Mouse (Mus musculus) neural tube, embryonic 13.5 days (tissue): ENCODE measurements around the gene Nipal1. TPM values are rescaled to one million over a fixed set of nuclear protein-coding genes. Genes with fewer than 3 reads are reported as not detected.

Experiments
- ATAC-seq: fragments of 200-750 bp; cut with Nextera tagmentation; 2 replicates; pipeline ENCODE4 v1.8.0; 2017; ENCODE audit warnings: low read depth, mild to moderate bottlenecking, moderate TSS enrichment, moderate library complexity
- H3K27ac ChIP-seq: fragments of 300-500 bp; sonication (generic); replicated peaks from 2 replicates; pipeline ENCODE4 v1.5.1; 2015; ENCODE audit warnings: moderate library complexity, mild to moderate bottlenecking, inconsistent platforms
- H3K27me3 ChIP-seq: fragments of 300-500 bp; sonication (generic); 2 replicates; pipeline ENCODE4 v1.6.1; 2015; ENCODE audit warnings: mild to moderate bottlenecking, inconsistent platforms
- H3K36me3 ChIP-seq: fragments of 300-500 bp; sonication (generic); 2 replicates; pipeline ENCODE4 v1.6.1; 2015; ENCODE audit warnings: mild to moderate bottlenecking, inconsistent platforms
- H3K4me1 ChIP-seq: fragments of 300-500 bp; sonication (generic); replicated peaks from 2 replicates; pipeline ENCODE4 v1.6.1; 2015; ENCODE audit warnings: inconsistent platforms
- H3K4me2 ChIP-seq: fragments of 300-500 bp; sonication (generic); 2 replicates; pipeline ENCODE4 v1.6.1; 2015; ENCODE audit warnings: inconsistent platforms, mild to moderate bottlenecking, moderate library complexity
- H3K4me3 ChIP-seq: fragments of 300-500 bp; sonication (generic); 2 replicates; pipeline ENCODE4 v1.5.1; 2015; ENCODE audit warnings: mild to moderate bottlenecking, inconsistent platforms
- H3K9ac ChIP-seq: fragments of 300-500 bp; sonication (generic); 2 replicates; pipeline ENCODE4 v1.6.1; 2015; ENCODE audit warnings: moderate library complexity, mild to moderate bottlenecking, inconsistent platforms
- H3K9me3 ChIP-seq: fragments of 300-500 bp; sonication (generic); 2 replicates; pipeline ENCODE4 v1.6.1; 2016; ENCODE audit warnings: inconsistent platforms
- WGBS: fragments of 180-500 bp; shearing (Covaris S2); methylation state at CpG from one replicate; pipeline ENCODE4 v1.1.7; 2015; 5-methylcytosine and 5-hydroxymethylcytosine counted together
- polyA plus RNA-seq: library from polyadenylated mRNA; unstranded; fragments of >200 nt; fragmentation: Nextera tagmentation; extraction: Ambion mirVana; gene quantifications from 2 replicates; pipeline ENCODE4 v1.2.1, GENCODE M21; 2015

Nipal1 gene
- polyA plus RNA-seq, result 1.2 and 1.9 TPM in 2 replicates

GRCm38 (mm10) chr5:72647418-72647907, at the start of gene Nipal1:
Gene Nipal1 (plus strand): TSS chr5:72647795.
- Histone ChIP-seq H3K27me3 (peaks cover 53% of the 10 kb centered on the region), H3K9me3 (no peaks in the 10 kb centered on the region), H3K36me3 (no peaks in the 10 kb centered on the region), H3K4me3 (peak within 1 kb of the TSS; percentile 46), H3K4me2 (peak within 1 kb of the TSS; percentile 86), H3K27ac (no peak within 1 kb of the TSS), H3K9ac (peak within 1 kb of the TSS; percentile 62), H3K4me1 (peaks cover 16% of the 10 kb centered on the region)
- ATAC-seq, result peak; percentile 92
- 0% methylated on average over 25 of the region's 25 CpGs for WGBS

- WGBS, result 17% methylated on average over 5 of the region's 5 CpGs
Observed at GRCm38 (mm10) chr5:72601006-72601405, 46.6 kb upstream of the Nipal1 start.

DNA sequence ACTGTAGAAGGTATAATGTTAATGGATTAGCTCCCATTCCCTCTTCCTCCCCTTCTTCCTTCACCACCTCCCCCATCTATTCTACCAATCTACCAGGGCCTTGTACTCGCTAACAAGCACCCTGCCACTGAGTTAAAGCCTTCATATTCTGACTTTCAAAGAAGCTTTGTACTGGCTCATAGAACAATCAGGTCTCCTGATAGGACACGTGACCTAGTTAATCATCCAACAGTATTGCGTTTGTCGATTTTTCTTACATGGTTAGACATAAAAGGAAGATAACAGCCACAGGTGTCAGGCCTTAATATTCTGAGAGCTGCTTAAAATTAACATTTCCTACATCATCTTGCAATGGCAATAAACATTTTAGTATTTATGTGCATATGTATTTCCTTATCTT, 44.5 kb upstream of the Nipal1 start:
- no peak overlapping the region for H3K27ac ChIP-seq
- no peak overlapping the region for H3K4me3 ChIP-seq
- WGBS, result 92% methylated on average over 4 of the region's 4 CpGs
- H3K9ac ChIP-seq, result no peak overlapping the region
- H3K9me3 ChIP-seq, result no peaks in the 10 kb centered on the region
- no peaks in the 10 kb centered on the region for H3K36me3 ChIP-seq
- no peaks in the 10 kb centered on the region for H3K4me1 ChIP-seq
- H3K27me3 ChIP-seq, result no peaks in the 10 kb centered on the region
- ATAC-seq, result no peak
- no peak overlapping the region for H3K4me2 ChIP-seq

More at GRCm38 (mm10) chr5:72601006-72601405, 46.6 kb upstream of the Nipal1 start:
- Histone ChIP-seq H3K4me1 (no peaks in the 10 kb centered on the region), H3K27ac (no peak overlapping the region), H3K27me3 (no peaks in the 10 kb centered on the region), H3K4me3 (no peak overlapping the region), H3K4me2 (no peak overlapping the region), H3K36me3 (no peaks in the 10 kb centered on the region), H3K9ac (no peak overlapping the region), H3K9me3 (no peaks in the 10 kb centered on the region)
- ATAC-seq, result no peak

- H3K4me3 ChIP-seq, result no peak overlapping the region
- no peaks in the 10 kb centered on the region for H3K4me1 ChIP-seq
- 82% methylated on average over 4 of the region's 4 CpGs for WGBS
- H3K27me3 ChIP-seq, result no peaks in the 10 kb centered on the region
- H3K36me3 ChIP-seq, result no peaks in the 10 kb centered on the region
- H3K4me2 ChIP-seq, result no peak overlapping the region
- no peak for ATAC-seq
- H3K9ac ChIP-seq, result no peak overlapping the region
- no peaks in the 10 kb centered on the region for H3K9me3 ChIP-seq
- H3K27ac ChIP-seq, result no peak overlapping the region
Observed at GRCm38 (mm10) chr5:72617413-72617812, 30.2 kb upstream of the Nipal1 start.

- Histone ChIP-seq H3K27me3 (no peaks in the 10 kb centered on the region), H3K9ac (no peak overlapping the region), H3K4me2 (no peak overlapping the region), H3K9me3 (no peaks in the 10 kb centered on the region), H3K4me3 (no peak overlapping the region), H3K27ac (no peak overlapping the region), H3K36me3 (no peaks in the 10 kb centered on the region), H3K4me1 (no peaks in the 10 kb centered on the region)
- no peak for ATAC-seq
- 96% methylated on average over 1 of the region's 1 CpGs for WGBS
Observed at GRCm38 (mm10) chr5:72621022-72621421, 26.6 kb upstream of the Nipal1 start.

GRCm38 (mm10) chr5:72630026-72630425, 17.6 kb upstream of the Nipal1 start:
- no peak for ATAC-seq
- H3K4me1 ChIP-seq, result no peaks in the 10 kb centered on the region
- 92% methylated on average over 6 of the region's 6 CpGs for WGBS

GRCm38 (mm10) chr5:72634791-72635271, 12.8 kb upstream of the Nipal1 start:
- Histone ChIP-seq H3K27ac (no peak overlapping the region), H3K9me3 (no peaks in the 10 kb centered on the region), H3K4me2 (no peak overlapping the region), H3K4me3 (no peak overlapping the region), H3K4me1 (no peaks in the 10 kb centered on the region), H3K9ac (no peak overlapping the region), H3K36me3 (no peaks in the 10 kb centered on the region), H3K27me3 (no peaks in the 10 kb centered on the region)
- whole genome bisulfite sequencing, result 87% methylated on average over 9 of the region's 9 CpGs
- ATAC-seq, result no peak

More at GRCm38 (mm10) chr5:72630026-72630425, 17.6 kb upstream of the Nipal1 start:
- Histone ChIP-seq H3K9me3 (no peaks in the 10 kb centered on the region), H3K27ac (no peak overlapping the region), H3K4me2 (no peak overlapping the region), H3K9ac (no peak overlapping the region), H3K4me3 (no peak overlapping the region), H3K27me3 (no peaks in the 10 kb centered on the region), H3K36me3 (no peaks in the 10 kb centered on the region)

GRCm38 (mm10) chr5:72636122-72636521, 11.5 kb upstream of the Nipal1 start:
- no peak overlapping the region for H3K9ac ChIP-seq
- H3K4me3 ChIP-seq, result no peak overlapping the region
- no peaks in the 10 kb centered on the region for H3K9me3 ChIP-seq
- no peak overlapping the region for H3K4me2 ChIP-seq
- no peaks in the 10 kb centered on the region for H3K27me3 ChIP-seq
- H3K27ac ChIP-seq, result no peak overlapping the region
- no peak for ATAC-seq
- 65% methylated on average over 3 of the region's 3 CpGs for WGBS
- no peaks in the 10 kb centered on the region for H3K36me3 ChIP-seq
- H3K4me1 ChIP-seq, result no peaks in the 10 kb centered on the region

- Histone ChIP-seq H3K4me1 (no peaks in the 10 kb centered on the region), H3K4me3 (no peak overlapping the region), H3K9me3 (no peaks in the 10 kb centered on the region), H3K27me3 (no peaks in the 10 kb centered on the region), H3K36me3 (no peaks in the 10 kb centered on the region), H3K4me2 (no peak overlapping the region), H3K27ac (no peak overlapping the region), H3K9ac (no peak overlapping the region)
- WGBS, result 85% methylated on average over 3 of the region's 3 CpGs
- no peak for ATAC-seq
Observed at GRCm38 (mm10) chr5:72636576-72636975, 11.0 kb upstream of the Nipal1 start.

GRCm38 (mm10) chr5:72640072-72640471, 7.5 kb upstream of the Nipal1 start:
- ATAC-seq, result no peak
- Histone ChIP-seq H3K27ac (no peak overlapping the region), H3K9ac (no peak overlapping the region), H3K36me3 (no peaks in the 10 kb centered on the region), H3K4me3 (no peak overlapping the region), H3K9me3 (no peaks in the 10 kb centered on the region), H3K27me3 (peaks cover 4% of the 10 kb centered on the region; the same call in 1 of the 2 replicates), H3K4me1 (no peaks in the 10 kb centered on the region), H3K4me2 (no peak overlapping the region)
- 95% methylated on average over 1 of the region's 1 CpGs for WGBS

DNA sequence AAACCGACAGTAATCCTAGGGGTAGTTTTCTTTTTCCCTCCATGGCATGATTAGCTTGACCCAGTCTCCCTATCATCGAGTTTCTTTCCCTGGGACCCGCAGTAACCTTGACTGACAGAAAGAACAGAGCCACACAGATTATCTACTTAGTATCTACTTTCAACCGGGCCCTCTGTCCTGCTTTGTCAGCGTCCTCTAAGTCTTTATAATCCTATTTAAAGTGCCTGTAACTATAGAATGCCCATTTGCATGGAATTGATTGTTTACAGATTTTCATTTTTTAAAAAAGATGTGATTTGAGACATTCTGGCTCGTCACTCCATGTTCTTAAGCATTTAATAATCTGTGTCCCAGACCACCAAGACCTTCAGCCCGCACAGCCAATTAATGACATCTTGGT, 3.9 kb upstream of the Nipal1 start:
- peaks cover 16% of the 10 kb centered on the region for H3K4me1 ChIP-seq

DNA sequence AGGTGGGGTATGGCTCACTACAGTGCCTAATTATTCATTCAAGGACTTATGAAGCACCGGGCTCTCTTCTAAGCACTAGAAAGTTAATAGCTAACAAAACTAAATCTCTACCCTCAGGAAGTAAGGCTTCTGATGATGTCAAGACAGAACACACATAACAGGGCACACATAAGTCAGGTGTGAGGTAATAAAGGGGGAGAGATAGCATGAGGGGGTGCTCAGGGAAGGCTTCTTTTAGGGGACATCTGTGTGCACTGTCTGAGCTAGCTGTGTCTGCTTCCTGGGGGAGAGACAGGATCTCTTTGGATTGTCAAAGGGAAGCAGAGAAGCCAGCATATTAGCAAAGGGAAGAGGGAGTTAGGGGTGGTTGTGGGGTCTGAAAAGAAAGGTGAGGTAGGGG, 3.4 kb upstream of the Nipal1 start, which contains the start of gene Cnga1:
TSS of gene Cnga1 (minus strand) at position 101 of the 400 bp plus-strand sequence.
- ATAC-seq, result no peak
- no peaks in the 10 kb centered on the region for H3K36me3 ChIP-seq
- no peak within 1 kb of the TSS for H3K27ac ChIP-seq
- H3K9me3 ChIP-seq, result no peaks in the 10 kb centered on the region
- H3K4me3 ChIP-seq, result no peak within 1 kb of the TSS
- no peak within 1 kb of the TSS for H3K4me2 ChIP-seq
- WGBS, result 65% methylated on average over 1 of the region's 1 CpGs
- no peak within 1 kb of the TSS for H3K9ac ChIP-seq
- H3K4me1 ChIP-seq, result peaks cover 16% of the 10 kb centered on the region
- H3K27me3 ChIP-seq, result peaks cover 41% of the 10 kb centered on the region

More for the DNA sequence above, 3.9 kb upstream of the Nipal1 start:
- H3K9ac ChIP-seq, result no peak overlapping the region
- H3K9me3 ChIP-seq, result no peaks in the 10 kb centered on the region
- no peak for ATAC-seq
- H3K27me3 ChIP-seq, result peaks cover 37% of the 10 kb centered on the region
- no peak overlapping the region for H3K4me2 ChIP-seq
- no peak overlapping the region for H3K4me3 ChIP-seq
- H3K36me3 ChIP-seq, result no peaks in the 10 kb centered on the region
- 75% methylated on average over 7 of the region's 7 CpGs for WGBS
- H3K27ac ChIP-seq, result no peak overlapping the region

DNA sequence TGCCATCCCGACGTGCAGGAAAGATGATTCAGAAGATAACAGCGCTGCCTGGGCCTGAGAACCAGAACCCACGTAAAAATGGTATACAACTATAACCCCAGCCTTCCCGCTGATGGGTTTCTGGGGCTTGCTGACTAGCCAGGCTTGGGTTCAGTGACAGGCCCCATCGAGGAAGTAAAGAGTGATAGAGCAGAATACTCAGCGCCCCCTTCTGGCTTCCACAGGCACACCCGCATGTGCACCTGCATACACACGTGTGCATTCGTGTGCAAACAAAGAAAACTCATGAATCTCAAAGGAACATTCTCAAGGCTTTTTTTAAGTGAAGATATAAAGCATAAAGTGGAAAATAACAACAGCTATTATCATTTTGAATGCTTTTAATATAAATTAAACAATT, 1.5 kb upstream of the Nipal1 start:
- ATAC-seq, result no peak
- Histone ChIP-seq H3K9me3 (no peaks in the 10 kb centered on the region), H3K36me3 (no peaks in the 10 kb centered on the region), H3K4me1 (peaks cover 16% of the 10 kb centered on the region), H3K4me3 (no peak overlapping the region), H3K4me2 (no peak overlapping the region), H3K27ac (no peak overlapping the region), H3K9ac (no peak overlapping the region), H3K27me3 (peaks cover 50% of the 10 kb centered on the region)
- WGBS, result 42% methylated on average over 10 of the region's 10 CpGs
